Mouse (Mus musculus) cerebellum, postnatal 10 days (tissue): Measurements from ENCODE around the gene Olfr70.

Experiments
- DNase-seq, 2 experiments: peaks; one replicate each; pipeline ENCODE4 v3.0.0; 2021; ENCODE audit warnings: mixed read lengths in 2 of 2

Olfr70 gene

GRCm38 (mm10) chr4:43709869-43710268, 9.3 kb upstream of the Olfr70 start, which contains the start of gene Olfr71:
Olfr71 (minus strand) TSS chr4:43710255.
- no peak for DNase-seq

GRCm38 (mm10) chr4:43705991-43706390, 5.4 kb upstream of the Olfr70 start:
- DNase-seq = no peak

- no peak for DNase-seq
Measured at GRCm38 (mm10) chr4:43703851-43704250, 3.2 kb upstream of the Olfr70 start.

- DNase-seq = no peak
Measured at GRCm38 (mm10) chr4:43703439-43703838, 2.8 kb upstream of the Olfr70 start.

- DNase-seq = peak; percentile 82 to 88
Measured at GRCm38 (mm10) chr4:43696561-43696960, 4.0 kb downstream of the Olfr70 start.

- DNase-seq = peak in 1 of 2 experiments; percentile 44
Measured at GRCm38 (mm10) chr4:43695249-43695671, 5.3 kb downstream of the Olfr70 start.

- no peak for DNase-seq
Measured at GRCm38 (mm10) chr4:43694439-43695248, 6.0 kb downstream of the Olfr70 start.

GRCm38 (mm10) chr4:43693806-43694241, 6.8 kb downstream of the Olfr70 start:
- DNase-seq = peak; percentile 46 to 52

- no peak for DNase-seq
Measured at GRCm38 (mm10) chr4:43691026-43691425, 9.6 kb downstream of the Olfr70 start.

- peak; percentile 66 to 68 for DNase-seq
Measured at GRCm38 (mm10) chr4:43690021-43690420, 10.6 kb downstream of the Olfr70 start.

GRCm38 (mm10) chr4:43679416-43680043, 21.1 kb downstream of the Olfr70 start:
- DNase-seq = no peak

- DNase-seq = no peak
Measured at GRCm38 (mm10) chr4:43678541-43678940, 22.1 kb downstream of the Olfr70 start.

GRCm38 (mm10) chr4:43675608-43676007, 25.0 kb downstream of the Olfr70 start:
- no peak for DNase-seq

- DNase-seq = no peak
Measured at GRCm38 (mm10) chr4:43674974-43675373, 25.6 kb downstream of the Olfr70 start.

GRCm38 (mm10) chr4:43673703-43674102, 26.9 kb downstream of the Olfr70 start:
- DNase-seq = peak; percentile 29 to 41

GRCm38 (mm10) chr4:43672070-43672469, 28.5 kb downstream of the Olfr70 start:
- DNase-seq = peak; percentile 96 to 97

- DNase-seq = peak in 1 of 2 experiments; percentile 80
Measured at GRCm38 (mm10) chr4:43669428-43669794, 31.2 kb downstream of the Olfr70 start.

- DNase-seq = peak; percentile 97 to 98
Measured at GRCm38 (mm10) chr4:43668782-43669427, 31.7 kb downstream of the Olfr70 start, which contains the start of the genes Tmem8b and Fam221b. Tmem8b (plus strand) TSS chr4:43668971. Fam221b (minus strand) TSS chr4:43669145.

- DNase-seq = peak; percentile 45 to 56
Measured at GRCm38 (mm10) chr4:43666412-43666811, 34.2 kb downstream of the Olfr70 start.

- no peak for DNase-seq
Measured at GRCm38 (mm10) chr4:43657146-43657545, 43.5 kb downstream of the Olfr70 start.

- peak; percentile 97 to 98 for DNase-seq
Measured at GRCm38 (mm10) chr4:43656339-43657109, 44.1 kb downstream of the Olfr70 start, which contains the start of gene Hint2. Hint2 (minus strand) TSS chr4:43656466.

GRCm38 (mm10) chr4:43655656-43656338, 44.8 kb downstream of the Olfr70 start:
- DNase-seq = no peak
